Mouse (Mus musculus): Measurements from ENCODE around the gene Slc1a5. TPM values are rescaled to one million over a fixed set of nuclear protein-coding genes. Genes with fewer than 3 reads are reported as not detected.

Slc1a5 gene
- polyA plus RNA-seq, 1 experiment from 2014 or later, result 34.1 TPM

DNA sequence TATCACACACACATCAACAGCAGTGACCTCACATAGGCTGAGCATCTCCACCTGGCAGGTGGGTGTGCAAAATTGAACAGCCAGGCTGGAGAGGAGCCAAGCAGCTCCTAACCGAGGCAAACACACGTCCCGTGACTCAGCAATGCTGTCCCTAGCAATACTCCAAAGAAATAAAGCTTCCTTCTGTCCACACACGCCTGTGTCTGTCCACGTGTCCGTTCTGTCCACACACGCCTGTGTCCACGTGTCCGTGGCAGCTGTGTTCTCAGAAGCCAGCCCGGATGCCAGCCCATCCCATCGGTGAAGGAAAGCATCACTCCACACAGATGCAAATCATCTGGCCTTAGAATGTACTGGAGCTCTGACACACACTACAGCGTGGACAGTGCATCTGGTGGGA is 29.1 kb upstream of the Slc1a5 start:
- Histone ChIP-seq H3K9ac (ENCODE audit: low read length) (no peak overlapping the region), H3K27me3 (ENCODE audit: control insufficient read depth, insufficient read depth, low read length) (no peaks in the 10 kb centered on the region), H3K9me3 (ENCODE audit: control insufficient read depth, low read length) (no peaks in the 10 kb centered on the region), H3K4me1 (replicated peaks; ENCODE audit: control insufficient read depth, insufficient read depth, low read length) (no peaks in the 10 kb centered on the region), H3K4me3 (ENCODE audit: low read depth, low read length) (no peak overlapping the region), H3K36me3 (ENCODE audit: control insufficient read depth, insufficient read depth, low read length) (no peaks in the 10 kb centered on the region; the same call in 1 of the 2 replicates), H3K27ac (ENCODE audit: low read depth, low read length) (no peak overlapping the region), H3K4me2 (ENCODE audit: low read depth, low read length, severe bottlenecking) (no peak overlapping the region)
- whole genome bisulfite sequencing, result 90% methylated on average over 12 of the region's 12 CpGs
- ATAC-seq (replicated peaks; ENCODE audit: low FRiP score) (no peak), DNase-seq (ENCODE audit: low spot score) (no peak)

DNA sequence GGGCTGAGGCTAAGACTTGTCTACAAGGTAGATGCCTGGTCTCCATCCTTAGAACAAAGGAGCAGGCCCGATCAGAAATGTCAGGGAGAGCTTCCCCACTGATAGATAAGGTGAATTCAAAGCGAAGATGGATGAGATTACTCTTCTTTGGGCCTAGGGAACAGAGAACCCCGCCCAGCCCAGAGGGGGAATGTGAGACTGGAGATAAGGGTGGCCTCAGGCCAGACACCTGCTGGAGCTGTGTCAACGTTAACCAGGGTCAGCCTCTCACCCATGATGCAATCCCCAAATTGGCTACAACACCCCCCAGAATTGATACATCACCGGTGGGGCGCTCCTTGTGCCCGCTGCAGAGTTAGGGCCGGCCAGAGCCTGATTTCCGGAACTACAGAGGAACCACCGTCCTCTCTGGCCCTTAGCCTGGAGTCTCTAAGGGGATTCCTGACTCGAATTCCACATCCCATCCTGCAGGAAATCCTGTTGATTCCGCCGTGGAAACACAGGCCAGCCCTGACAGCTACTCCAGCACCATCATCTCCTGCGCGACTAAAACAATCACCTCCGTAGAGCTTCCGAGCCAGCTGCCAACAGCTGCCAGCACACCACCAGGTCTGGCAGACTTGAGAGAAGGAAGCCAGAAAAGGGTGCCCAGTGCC is 25.6 kb upstream of the Slc1a5 start:
- WGBS, result 75% methylated on average over 17 of the region's 17 CpGs
- no peaks in the 10 kb centered on the region for H3K36me3 ChIP-seq (ENCODE audit: control insufficient read depth, insufficient read depth, low read length)
- H3K9me3 ChIP-seq (ENCODE audit: control insufficient read depth, low read length), result no peaks in the 10 kb centered on the region
- ATAC-seq (replicated peaks; ENCODE audit: low FRiP score), result no peak
- H3K27me3 ChIP-seq (ENCODE audit: control insufficient read depth, insufficient read depth, low read length), result no peaks in the 10 kb centered on the region
- no peak for DNase-seq (ENCODE audit: low spot score)
- no peaks in the 10 kb centered on the region for H3K4me1 ChIP-seq (replicated peaks; ENCODE audit: control insufficient read depth, insufficient read depth, low read length)
- H3K27ac ChIP-seq (ENCODE audit: low read depth, low read length), result no peak overlapping the region
- no peak overlapping the region for H3K4me3 ChIP-seq (ENCODE audit: low read depth, low read length)
- H3K9ac ChIP-seq (ENCODE audit: low read length), result no peak overlapping the region
- H3K4me2 ChIP-seq (ENCODE audit: low read depth, low read length, severe bottlenecking), result no peak overlapping the region

DNA sequence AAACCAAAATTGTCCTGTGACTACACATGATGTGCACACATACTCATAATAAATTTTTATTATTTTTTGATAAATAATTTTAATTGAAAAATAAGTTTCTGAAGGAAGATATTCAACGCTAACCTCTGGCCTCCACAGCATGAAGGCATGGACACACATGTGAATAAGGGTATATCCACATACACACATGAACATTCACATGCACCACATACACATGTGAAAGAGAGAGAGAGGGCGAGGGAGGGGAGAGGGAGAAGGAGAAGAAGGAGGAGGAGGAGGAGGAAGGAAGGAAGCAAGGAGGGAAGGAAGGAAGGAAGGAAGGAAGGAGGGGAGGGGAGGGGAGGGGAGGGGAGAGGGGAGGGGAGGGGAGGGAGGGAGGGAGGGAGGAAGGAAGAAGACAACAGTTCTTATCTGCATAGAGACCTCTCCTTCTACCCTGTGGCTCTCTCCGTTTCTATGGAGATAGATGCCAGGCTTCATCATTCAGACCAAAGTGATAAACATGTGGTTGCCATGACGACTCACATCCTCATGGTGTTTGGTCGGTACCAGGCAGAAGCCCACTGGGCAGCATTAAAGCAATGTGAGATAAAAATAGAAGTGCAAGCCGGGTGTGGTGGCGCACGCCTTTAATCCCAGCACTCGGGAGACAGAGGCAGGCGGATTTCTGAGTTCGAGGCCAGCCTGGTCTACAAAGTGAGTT is 22.1 kb upstream of the Slc1a5 start:
- Histone ChIP-seq H3K9me3 (ENCODE audit: control insufficient read depth, low read length) (no peaks in the 10 kb centered on the region), H3K9ac (ENCODE audit: low read length) (no peak overlapping the region), H3K27ac (ENCODE audit: low read depth, low read length) (no peak overlapping the region), H3K36me3 (ENCODE audit: control insufficient read depth, insufficient read depth, low read length) (no peaks in the 10 kb centered on the region), H3K27me3 (ENCODE audit: control insufficient read depth, insufficient read depth, low read length) (no peaks in the 10 kb centered on the region), H3K4me2 (ENCODE audit: low read depth, low read length, severe bottlenecking) (no peak overlapping the region), H3K4me3 (ENCODE audit: low read depth, low read length) (no peak overlapping the region), H3K4me1 (replicated peaks; ENCODE audit: control insufficient read depth, insufficient read depth, low read length) (0 out of 2 replicates have a peak, but pooled peaks cover 1% of the 10 kb centered on the region)
- ATAC-seq (replicated peaks; ENCODE audit: low FRiP score) (no peak), DNase-seq (ENCODE audit: low spot score) (no peak)
- 75% methylated on average over 10 of the region's 11 CpGs for WGBS

DNA sequence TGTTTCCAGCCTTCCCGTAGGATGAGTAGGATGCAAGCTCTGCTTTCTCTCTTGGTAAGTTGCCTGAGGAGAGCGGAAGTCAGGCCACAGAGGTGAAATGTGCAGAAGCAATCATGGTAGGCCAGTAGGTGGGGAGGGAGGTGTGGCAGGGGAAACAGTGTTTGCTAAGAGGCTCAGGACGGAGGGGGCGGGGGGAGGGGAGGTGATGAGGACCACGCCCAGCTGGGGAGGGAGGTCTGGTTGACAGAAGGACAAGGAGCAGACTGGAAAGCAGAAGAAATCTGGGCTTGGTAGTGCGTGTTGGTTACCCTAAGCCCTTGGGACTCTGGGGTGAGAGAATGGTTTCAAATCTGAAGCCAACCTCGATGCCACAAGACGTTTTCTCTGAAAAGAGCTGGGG is 20.8 kb upstream of the Slc1a5 start:
- Histone ChIP-seq H3K36me3 (ENCODE audit: control insufficient read depth, insufficient read depth, low read length) (no peaks in the 10 kb centered on the region), H3K9me3 (ENCODE audit: control insufficient read depth, low read length) (no peaks in the 10 kb centered on the region), H3K4me2 (ENCODE audit: low read depth, low read length, severe bottlenecking) (no peak overlapping the region), H3K9ac (ENCODE audit: low read length) (no peak overlapping the region), H3K27ac (ENCODE audit: low read depth, low read length) (no peak overlapping the region), H3K4me3 (ENCODE audit: low read depth, low read length) (no peak overlapping the region), H3K27me3 (ENCODE audit: control insufficient read depth, insufficient read depth, low read length) (no peaks in the 10 kb centered on the region), H3K4me1 (replicated peaks; ENCODE audit: control insufficient read depth, insufficient read depth, low read length) (0 out of 2 replicates have a peak, but pooled peaks cover 1% of the 10 kb centered on the region)
- WGBS, result 26% methylated on average over 8 of the region's 8 CpGs
- DNase-seq (ENCODE audit: low spot score) (no peak), ATAC-seq (replicated peaks; ENCODE audit: low FRiP score) (no peak)

DNA sequence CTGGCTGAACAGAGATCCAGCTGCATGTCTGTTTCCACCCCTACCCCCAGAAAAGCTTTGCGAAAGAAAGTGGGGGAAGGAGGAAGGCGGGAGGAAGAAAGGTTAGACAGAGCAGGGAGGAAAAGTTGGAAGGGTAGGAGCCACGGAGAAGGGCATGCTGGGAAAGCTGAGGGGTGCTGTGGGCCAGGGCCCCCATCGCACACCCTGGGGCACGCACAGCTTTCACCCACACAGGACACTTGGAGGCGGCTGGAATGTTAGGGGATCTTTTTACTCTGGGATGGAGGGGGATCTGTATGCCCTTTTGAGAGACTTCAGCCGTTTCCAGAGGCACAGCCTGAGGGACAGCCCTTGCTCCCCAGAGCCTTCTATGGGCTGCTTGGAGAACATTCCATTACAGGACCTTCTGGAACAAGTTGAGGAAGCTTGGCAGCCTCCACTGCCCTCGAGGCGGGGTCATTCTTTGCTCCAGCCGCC is 20.1 kb upstream of the Slc1a5 start:
- Histone ChIP-seq H3K4me1 (replicated peaks; ENCODE audit: control insufficient read depth, insufficient read depth, low read length) (0 out of 2 replicates have a peak, but pooled peaks cover 1% of the 10 kb centered on the region), H3K27me3 (ENCODE audit: control insufficient read depth, insufficient read depth, low read length) (no peaks in the 10 kb centered on the region), H3K4me3 (ENCODE audit: low read depth, low read length) (no peak overlapping the region), H3K9me3 (ENCODE audit: control insufficient read depth, low read length) (no peaks in the 10 kb centered on the region), H3K27ac (ENCODE audit: low read depth, low read length) (no peak overlapping the region), H3K36me3 (ENCODE audit: control insufficient read depth, insufficient read depth, low read length) (no peaks in the 10 kb centered on the region), H3K9ac (ENCODE audit: low read length) (no peak overlapping the region), H3K4me2 (ENCODE audit: low read depth, low read length, severe bottlenecking) (no peak overlapping the region)
- no peak for DNase-seq (ENCODE audit: low spot score)
- WGBS, result 54% methylated on average over 10 of the region's 10 CpGs
- ATAC-seq (replicated peaks; ENCODE audit: low FRiP score), result no peak

DNA sequence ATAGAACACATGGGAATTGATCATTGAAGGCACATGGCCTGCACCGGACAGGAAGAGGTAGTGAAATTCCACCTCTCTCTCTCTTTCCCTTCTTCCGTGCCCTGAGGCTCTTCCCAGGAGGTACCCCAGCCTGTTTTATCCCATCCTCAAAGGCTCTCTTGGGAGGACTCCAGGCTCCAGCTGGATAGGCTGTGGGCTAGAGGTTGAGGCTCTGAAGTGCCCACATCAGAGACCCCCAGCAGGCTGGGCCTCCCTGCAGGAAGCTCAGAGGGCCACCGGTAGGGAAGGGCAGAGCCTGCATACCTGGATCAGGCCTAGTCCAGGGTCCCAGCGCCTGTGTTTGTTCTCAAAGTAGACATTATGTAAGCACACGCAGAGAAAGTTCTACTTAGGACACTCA is 19.5 kb upstream of the Slc1a5 start:
- no peak overlapping the region for H3K27ac ChIP-seq (ENCODE audit: low read depth, low read length)
- no peak overlapping the region for H3K9ac ChIP-seq (ENCODE audit: low read length)
- H3K27me3 ChIP-seq (ENCODE audit: control insufficient read depth, insufficient read depth, low read length), result no peaks in the 10 kb centered on the region
- H3K4me1 ChIP-seq (replicated peaks; ENCODE audit: control insufficient read depth, insufficient read depth, low read length), result 0 out of 2 replicates have a peak, but pooled peaks cover 5% of the 10 kb centered on the region
- no peak overlapping the region for H3K4me3 ChIP-seq (ENCODE audit: low read depth, low read length)
- no peak for DNase-seq (ENCODE audit: low spot score)
- H3K9me3 ChIP-seq (ENCODE audit: control insufficient read depth, low read length), result no peaks in the 10 kb centered on the region
- H3K36me3 ChIP-seq (ENCODE audit: control insufficient read depth, insufficient read depth, low read length), result no peaks in the 10 kb centered on the region
- 53% methylated on average over 5 of the region's 5 CpGs for WGBS
- no peak overlapping the region for H3K4me2 ChIP-seq (ENCODE audit: low read depth, low read length, severe bottlenecking)
- ATAC-seq (replicated peaks; ENCODE audit: low FRiP score), result no peak

DNA sequence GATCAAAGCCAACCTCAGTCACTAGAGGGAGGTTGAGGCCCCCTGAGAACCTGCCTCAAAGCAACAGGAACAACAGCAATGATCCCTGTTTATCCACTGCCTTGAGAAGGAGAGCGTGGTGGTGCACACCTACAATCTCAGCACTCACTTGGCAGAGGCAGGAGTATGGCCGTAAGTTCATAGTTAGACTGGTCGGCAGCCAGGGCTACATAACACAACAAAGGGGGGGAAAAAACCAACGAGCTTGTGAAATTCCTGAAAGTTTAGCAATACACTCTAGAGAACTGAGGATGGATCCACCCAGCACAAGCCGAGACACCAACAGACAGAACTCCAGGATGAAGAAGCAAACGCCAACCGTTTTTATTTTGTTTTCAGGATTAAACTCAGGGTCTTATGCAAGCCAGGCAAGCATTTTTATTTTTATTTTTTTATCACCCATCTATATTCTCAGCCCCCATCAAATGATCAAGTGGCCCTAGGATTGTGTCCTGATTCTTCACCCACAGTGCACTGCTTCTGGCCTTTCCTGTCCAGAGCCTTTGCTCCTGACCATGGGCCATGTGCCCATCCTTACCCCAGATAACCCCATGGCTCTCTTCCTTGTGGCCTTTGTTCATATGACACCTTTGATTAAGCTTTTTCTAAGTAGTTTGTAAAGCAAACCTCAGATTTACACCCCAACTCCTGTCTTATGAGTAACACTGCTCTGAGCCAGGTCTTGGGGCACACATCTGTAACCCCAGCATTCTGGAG is 17.5 kb upstream of the Slc1a5 start:
- ATAC-seq (replicated peaks; ENCODE audit: low FRiP score) (no peak), DNase-seq (ENCODE audit: low spot score) (no peak)
- Histone ChIP-seq H3K4me1 (replicated peaks; ENCODE audit: control insufficient read depth, insufficient read depth, low read length) (0 out of 2 replicates have a peak, but pooled peaks cover 5% of the 10 kb centered on the region), H3K4me2 (ENCODE audit: low read depth, low read length, severe bottlenecking) (no peak overlapping the region), H3K9me3 (ENCODE audit: control insufficient read depth, low read length) (no peaks in the 10 kb centered on the region), H3K36me3 (ENCODE audit: control insufficient read depth, insufficient read depth, low read length) (no peaks in the 10 kb centered on the region), H3K4me3 (ENCODE audit: low read depth, low read length) (no peak overlapping the region), H3K27me3 (ENCODE audit: control insufficient read depth, insufficient read depth, low read length) (no peaks in the 10 kb centered on the region), H3K9ac (ENCODE audit: low read length) (no peak overlapping the region), H3K27ac (ENCODE audit: low read depth, low read length) (no peak overlapping the region)
- WGBS, result 90% methylated on average over 7 of the region's 7 CpGs

DNA sequence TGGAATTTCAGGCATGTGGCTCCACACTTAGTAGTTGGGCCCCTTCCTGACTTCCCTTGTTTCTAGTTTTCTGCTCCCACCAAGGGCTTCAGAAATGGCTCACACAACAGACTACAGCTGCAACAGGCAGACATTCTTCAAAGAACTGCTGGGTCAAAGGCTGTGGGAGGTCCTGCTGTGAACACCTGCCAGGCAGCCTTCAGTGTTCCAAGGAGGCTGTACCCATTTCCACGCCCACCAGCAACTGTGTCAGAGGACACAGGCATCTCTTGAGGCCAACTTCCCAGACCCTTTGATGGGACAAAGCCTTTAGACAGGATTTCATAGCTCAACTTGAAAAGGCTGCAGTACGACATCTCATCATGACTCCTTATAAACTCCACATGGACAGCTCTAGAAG is 14.7 kb upstream of the Slc1a5 start:
- Histone ChIP-seq H3K9ac (ENCODE audit: low read length) (no peak overlapping the region), H3K4me1 (replicated peaks; ENCODE audit: control insufficient read depth, insufficient read depth, low read length) (0 out of 2 replicates have a peak, but pooled peaks cover 3% of the 10 kb centered on the region), H3K9me3 (ENCODE audit: control insufficient read depth, low read length) (no peaks in the 10 kb centered on the region), H3K36me3 (ENCODE audit: control insufficient read depth, insufficient read depth, low read length) (no peaks in the 10 kb centered on the region), H3K27ac (ENCODE audit: low read depth, low read length) (no peak overlapping the region), H3K27me3 (ENCODE audit: control insufficient read depth, insufficient read depth, low read length) (no peaks in the 10 kb centered on the region), H3K4me3 (ENCODE audit: low read depth, low read length) (no peak overlapping the region), H3K4me2 (ENCODE audit: low read depth, low read length, severe bottlenecking) (no peak overlapping the region)
- WGBS, result 24% methylated on average over 2 of the region's 2 CpGs
- DNase-seq (ENCODE audit: low spot score) (no peak), ATAC-seq (replicated peaks; ENCODE audit: low FRiP score) (no peak)
